Mouse (Mus musculus): ENCODE data around the gene Inafm2.
A peak's percentile ranks its signal among the peaks of the same experiment; 100 is the strongest.

The Inafm2 gene

DNA sequence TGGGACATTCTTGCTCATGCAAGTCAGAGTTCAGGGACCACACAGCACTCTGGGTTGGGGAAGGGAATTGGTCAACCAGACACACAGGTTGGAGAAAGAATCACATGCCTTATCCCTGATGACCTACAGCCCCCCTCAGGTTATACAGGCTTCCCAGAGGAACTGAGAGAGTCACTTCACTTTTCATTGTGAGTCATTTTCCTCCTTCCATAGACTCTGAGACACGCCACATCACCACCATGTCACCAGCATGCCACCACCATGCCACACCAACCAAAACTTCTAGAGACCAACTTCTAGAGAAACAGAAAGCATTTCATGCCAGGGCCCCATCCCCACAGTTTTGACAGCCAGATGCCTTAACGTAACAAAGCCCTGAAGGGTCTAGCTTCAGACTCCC is 18.7 kb upstream of the Inafm2 start:
- peak in 1 of 2 experiments; percentile 4 for DNase-seq

DNA sequence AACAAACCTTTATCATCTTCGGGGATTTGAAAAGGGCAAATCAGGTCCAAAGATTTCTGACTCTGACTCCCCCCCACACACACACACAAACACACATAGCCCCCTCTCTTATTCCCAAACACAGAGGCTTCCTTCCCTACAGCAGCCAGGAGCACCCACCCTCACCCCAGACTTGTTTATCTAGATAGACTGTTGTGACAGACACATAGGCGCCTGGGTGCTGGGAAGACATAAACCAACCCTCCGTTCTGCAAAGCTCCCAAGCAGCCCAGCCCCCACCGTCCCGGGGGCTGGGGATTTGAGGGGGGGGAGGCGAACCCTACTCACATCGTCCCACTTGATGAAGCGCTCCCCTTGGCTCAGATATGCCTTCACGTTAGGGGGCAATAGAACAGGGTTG is 17.6 kb upstream of the Inafm2 start:
- DNase-seq: peak in 1 of 2 experiments; percentile 24

DNA sequence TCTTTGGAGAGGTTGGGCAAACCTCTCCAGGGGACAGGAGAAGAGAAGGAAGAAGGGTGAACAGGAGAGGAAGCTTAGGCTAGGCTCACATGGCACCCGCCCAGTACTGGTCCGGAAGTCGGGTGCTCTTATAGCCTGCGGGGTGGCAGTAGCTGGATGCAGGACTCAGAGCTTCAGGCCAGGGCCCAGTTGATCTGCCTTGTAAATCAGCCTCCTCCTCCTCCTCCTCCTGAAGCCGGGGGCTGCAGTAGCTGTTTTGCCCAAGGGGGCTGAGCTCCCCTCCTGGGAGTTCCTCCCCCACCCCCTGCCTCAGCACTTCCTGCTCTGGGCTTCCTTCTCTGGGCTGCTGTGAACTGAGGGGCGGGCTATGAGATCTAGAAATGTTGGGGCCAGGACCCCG is 17.2 kb upstream of the Inafm2 start, which contains the start of gene Plcb2:
Gene Plcb2 (minus strand): TSS at position 102 of the 400 bp plus-strand sequence.
- peak in 1 of 2 experiments; percentile 52 for DNase-seq

DNA sequence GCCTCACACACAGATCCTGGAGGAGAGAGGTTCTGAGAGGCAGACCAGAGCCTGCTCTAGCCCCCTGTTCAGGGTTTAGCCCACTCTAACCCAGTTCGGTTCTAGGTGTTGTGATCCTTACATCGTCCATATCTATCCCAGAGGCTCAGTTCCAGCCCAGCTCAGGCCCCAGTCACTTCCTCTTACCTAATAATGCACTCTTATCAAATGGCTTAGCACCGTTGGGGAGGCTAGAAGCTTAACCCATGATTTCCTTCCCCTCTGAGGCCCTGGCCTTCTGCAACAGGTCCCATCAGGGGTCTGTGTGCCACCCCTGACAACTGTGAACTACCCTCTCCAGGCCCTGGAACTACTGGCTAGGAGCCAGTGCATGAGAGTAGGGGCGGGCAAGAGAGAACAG is 16.4 kb upstream of the Inafm2 start:
- DNase-seq: peak in 1 of 2 experiments; percentile 6

DNA sequence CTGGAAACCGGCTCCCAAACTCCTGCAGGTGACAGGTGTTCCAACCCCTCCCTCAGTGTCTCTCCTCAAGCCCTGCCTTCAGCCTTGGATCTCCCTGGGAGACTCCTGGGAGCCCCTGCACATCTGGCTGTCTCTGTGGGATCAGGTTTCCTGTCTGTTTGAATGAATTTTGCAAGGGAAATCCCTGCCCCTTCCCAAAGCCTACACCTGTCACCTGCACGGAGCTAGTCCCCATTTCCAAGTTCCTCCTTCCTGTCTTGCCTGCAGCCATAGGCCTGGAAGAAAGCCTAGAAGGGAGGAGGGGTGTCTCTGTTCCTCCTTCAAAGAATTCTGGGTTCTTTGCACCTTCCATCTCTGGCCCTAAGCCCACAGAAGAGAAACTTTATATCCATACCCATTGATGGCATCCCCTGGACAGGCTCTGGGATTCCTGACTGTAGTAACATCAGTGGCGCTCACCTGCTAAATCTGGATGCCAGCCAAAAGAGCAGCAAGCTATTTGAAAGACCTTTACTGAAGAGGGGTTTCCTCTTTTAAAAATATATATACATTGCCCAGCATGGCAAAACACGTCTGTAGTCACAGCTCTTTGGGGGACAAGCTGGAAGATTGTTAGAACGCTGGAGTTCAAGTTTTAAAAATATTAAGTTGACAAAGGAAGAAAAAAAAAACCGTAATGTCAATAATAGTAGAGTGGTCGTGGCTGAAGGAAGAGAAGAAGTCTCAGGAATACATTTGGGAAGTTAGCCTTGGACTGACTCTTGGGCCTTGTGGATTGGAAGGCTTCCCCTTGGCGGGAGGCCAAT is 15.5 kb upstream of the Inafm2 start:
- peak in 1 of 2 experiments; percentile 2 for DNase-seq

DNA sequence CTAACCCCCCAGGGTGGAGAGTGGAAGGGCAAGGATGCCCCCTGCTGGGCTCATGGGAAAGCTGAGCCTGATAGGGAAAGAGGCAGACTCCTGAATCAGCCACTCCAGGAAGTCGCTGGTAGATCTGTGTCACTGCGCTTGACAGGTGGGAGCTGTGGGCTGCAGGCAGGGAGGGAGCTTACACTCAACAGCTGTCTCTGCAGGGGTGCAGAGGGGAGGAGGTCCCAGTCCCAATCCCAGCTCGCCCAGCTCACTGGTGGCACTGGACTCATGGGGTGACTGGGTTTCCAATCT is 15.0 kb upstream of the Inafm2 start:
- peak; percentile 70 to 81 for DNase-seq

DNA sequence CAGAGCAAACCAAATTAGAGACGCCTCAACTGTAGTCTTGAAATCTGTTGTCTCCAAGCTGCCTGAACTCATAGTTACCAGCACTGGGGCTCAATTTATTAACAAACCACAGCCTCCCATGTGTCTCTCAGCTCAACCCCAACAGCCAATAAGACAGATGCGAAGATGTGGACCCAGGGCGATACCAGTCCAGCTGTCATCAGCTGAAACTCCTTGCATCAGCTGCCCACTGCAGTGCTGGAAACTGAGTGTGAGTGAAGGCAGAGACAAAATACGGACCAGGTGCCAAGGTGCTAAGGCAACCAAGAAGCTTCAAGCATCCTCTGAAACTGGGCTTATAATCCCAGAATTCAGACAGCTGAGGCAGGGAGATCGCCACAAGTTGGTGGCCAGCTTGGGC is 13.6 kb upstream of the Inafm2 start:
- peak in 1 of 2 experiments; percentile 1 for DNase-seq

DNA sequence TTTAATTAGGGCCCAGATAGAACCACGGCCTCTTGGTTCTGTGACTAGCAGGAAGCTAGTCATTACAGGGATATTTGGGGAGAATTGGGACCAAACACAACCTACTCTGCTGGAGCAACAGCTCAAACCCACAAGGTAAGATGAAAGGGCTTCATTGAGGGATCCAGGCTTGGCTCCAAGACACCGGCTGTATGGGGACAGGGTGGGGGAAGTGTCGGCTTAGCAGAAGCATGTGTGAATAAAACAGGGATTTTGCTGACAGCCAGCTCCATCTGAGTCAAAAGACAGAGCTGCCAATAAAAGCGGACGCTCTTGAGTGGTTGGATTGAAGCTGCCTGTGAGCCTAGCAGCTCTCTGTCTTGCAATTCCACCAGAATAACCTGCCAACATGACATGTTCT is 12.2 kb upstream of the Inafm2 start:
- DNase-seq: no peak

DNA sequence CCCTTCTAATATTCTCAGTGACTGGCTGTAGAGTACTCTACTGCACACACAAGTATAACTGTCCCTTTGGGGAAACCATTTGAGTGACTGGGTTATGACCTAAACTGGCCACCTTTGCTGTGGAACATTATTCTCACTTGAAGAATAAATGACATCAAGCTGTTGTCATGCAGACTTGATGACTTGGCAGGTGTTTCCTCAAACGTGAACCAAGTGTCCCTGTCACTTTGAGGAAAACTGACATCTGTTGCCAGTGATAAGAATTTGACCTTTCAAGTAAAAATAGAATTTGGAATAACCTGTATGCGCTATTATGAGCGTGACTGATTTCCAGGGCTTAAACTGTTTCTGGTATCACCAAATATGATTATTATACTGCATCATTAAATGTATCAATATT is 5.2 kb upstream of the Inafm2 start:
- DNase-seq: no peak

DNA sequence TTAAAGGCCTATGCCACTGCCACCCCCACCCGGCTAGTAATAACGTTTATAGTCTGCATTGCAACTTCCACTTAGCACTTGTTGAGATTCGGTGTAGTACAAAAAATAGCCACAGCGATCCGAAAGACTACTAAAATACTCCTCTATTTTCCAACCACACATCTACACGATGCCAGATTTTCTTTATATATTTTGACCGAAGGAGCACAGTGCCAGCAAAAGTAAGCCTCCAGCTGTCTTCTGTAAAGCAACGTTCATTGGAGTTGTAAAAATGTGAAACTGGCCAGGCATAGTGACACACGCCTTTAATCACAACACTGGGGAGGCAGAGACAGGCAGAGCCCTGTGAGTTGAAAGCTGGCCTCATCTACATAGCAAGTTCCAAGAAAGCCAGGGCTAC is 4.4 kb upstream of the Inafm2 start:
- no peak for DNase-seq

DNA sequence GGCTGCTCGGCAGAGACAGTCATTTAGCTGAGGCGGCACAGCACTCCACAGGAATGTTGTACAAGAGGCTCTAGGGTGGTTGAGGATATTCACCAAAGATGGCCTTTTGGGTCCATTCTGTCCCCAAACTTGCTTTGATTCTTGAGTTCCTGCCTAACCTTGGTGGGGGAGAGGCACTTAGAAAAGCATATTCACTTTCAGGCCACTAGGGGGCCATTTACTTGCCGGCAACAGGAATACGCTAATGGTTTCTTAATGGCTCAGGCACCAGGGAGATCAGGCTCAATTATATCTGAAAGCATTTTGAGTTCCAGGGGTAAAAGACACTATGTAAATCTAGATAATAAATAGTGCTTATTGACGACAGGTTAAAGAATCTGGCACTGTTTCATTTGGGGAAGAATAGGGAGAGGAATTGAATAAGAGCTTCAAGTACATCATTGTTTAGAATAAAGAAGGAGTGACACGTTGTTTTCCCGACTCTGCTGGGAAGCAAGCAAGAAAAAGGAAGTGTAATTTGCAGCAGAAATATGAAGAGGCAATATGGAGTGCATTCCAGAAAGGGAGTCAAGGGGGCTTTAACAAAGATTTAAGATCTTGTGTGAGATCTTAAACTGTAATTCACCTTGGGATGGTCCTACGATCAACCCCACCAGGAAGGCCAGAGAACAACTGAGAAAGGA is 2.2 kb upstream of the Inafm2 start:
- DNase-seq: peak; percentile 31 to 61

DNA sequence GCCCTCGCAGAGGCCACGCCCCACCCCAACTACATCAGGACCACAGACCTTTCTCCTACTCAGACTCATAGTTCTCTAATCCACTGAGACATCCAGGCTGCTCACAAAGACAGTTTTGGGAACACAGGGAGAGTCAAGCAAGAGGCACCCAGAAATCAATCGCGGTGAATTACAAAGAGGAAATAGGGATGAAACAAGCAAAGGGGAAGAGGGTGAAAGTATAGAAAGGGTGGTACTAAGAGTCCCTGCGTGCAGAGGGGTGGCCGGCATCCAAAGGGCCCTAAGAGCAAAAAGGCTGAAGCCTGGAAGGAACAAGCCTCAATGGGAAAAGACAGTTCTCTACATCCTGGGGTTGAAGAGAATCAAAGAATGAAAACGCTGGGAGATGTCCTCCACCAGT is 937 bp upstream of the Inafm2 start:
- no peak for DNase-seq

DNA sequence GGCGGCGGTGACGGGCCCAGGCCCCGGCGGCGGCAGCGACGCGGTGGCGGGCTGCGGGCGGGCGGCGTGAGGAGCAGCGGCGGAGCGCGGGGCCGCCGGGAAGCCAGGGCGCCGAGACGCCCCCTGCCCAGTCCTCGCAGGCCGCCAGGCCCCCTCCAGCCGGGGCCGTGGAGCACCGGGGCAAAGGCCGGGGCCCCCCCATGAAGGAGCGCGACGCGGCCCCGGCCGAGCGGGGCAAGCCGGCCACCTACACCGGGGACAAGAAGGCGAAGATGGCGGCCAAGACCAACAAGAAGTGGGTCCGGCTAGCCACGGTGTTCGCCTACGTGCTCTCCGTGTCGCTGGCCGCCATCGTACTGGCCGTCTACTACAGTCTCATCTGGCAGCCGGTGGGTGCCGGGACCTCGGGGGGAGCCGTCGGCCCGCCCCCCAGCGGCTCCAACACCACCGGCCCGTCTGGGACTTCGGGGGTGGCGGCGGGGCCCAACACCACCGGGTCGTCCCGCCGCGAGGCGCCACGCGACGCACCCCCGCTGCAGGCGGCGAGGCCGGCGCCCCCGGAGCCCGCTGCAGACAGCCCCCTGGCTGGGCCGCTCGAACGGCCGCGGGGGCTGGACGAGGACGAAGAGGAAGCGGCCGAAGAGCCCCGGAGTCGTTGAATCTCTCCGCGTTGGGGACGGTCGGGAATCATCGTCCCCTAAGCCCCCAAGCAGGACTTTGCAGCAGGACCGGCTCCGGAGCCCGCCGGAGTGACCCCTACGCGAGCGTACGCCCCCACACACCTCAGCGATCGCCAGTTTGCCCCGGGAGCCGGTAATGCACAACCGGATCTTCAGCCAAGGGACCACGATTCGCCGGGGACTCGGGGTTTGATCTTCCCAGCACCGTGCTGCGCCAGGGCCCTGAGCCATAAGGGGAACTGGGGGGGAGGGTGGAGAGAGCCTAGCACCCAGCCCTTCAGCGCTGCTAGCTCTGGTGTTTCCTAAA is 650 bp downstream of the Inafm2 start:
- no peak for DNase-seq

DNA sequence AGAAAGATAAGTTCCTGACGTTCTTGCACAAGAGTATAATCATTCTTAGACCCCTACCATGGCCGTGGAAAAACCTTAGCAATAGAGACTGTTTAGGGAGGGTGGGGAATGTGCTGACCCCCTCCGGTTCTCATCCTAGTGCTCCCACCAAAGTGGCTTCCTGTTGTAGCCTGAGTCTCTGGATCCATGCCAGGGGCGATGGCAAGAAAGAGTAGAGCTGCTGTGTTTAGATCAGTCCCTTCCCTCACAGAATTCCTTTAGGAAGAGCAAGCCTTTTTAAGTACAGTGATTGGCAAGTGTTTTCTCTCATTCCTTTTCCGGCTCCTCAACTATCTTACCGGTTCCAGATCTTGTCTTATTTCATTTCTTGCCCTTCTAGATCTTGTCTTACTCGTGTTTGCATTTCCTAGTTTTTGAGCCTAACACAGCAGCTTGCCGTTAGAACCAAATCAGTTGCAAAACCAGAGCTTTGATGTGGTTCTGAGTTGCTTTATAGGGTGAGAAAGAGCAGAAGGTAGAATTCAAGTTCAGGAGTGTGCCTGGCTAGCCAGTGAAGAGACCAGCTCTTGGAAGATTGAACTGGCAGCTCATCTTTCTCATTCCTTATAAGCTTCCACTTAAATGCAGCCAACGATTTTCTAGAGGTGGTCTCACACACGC is 1.9 kb downstream of the Inafm2 start:
- peak in 1 of 2 experiments; percentile 69 for DNase-seq

DNA sequence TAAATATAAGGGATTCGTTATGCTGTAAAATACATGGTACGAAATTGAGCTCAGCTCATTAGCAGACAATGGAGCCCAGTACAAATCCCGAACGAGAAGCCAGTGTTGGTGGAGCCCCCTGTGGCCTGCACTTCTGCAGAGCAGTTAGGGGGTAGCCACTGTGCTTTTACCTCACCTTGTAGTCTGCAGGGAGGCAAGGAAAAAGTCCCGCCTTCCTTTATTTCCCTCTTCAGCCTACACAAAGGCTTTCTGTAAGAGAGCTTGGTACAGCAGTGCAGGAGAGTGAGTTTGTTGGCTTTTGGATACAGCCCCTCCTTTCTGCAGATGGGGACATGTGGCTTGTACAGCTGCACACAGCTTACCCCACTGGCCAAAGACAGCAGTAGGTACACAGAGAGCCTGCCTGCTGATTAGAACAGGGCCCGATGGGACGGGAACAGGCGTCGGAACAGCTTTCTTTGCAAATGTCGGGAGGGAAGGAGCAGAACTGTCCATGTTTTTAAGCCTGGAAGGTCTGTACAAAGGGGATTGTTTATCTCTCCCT is 3.9 kb downstream of the Inafm2 start:
- no peak for DNase-seq

DNA sequence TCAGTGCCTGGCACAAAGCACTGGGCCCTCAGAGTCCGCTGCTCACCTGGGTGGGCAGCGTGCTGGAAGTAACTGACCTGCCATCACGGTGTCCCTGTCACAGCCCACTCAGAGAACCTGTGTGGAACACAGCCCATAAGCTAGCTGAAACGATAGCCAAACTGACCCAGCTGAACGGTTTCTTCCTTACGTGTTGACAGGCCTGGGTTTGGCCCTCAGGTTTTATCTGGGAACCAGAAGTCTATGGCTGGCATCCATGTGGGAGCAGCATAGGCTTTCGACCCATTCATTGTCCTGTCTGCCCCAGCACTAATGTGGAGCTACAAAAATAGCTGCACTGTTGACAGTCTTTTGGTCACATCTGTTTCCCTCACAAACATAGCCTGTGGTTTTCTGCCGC is 4.9 kb downstream of the Inafm2 start:
- no peak for DNase-seq

DNA sequence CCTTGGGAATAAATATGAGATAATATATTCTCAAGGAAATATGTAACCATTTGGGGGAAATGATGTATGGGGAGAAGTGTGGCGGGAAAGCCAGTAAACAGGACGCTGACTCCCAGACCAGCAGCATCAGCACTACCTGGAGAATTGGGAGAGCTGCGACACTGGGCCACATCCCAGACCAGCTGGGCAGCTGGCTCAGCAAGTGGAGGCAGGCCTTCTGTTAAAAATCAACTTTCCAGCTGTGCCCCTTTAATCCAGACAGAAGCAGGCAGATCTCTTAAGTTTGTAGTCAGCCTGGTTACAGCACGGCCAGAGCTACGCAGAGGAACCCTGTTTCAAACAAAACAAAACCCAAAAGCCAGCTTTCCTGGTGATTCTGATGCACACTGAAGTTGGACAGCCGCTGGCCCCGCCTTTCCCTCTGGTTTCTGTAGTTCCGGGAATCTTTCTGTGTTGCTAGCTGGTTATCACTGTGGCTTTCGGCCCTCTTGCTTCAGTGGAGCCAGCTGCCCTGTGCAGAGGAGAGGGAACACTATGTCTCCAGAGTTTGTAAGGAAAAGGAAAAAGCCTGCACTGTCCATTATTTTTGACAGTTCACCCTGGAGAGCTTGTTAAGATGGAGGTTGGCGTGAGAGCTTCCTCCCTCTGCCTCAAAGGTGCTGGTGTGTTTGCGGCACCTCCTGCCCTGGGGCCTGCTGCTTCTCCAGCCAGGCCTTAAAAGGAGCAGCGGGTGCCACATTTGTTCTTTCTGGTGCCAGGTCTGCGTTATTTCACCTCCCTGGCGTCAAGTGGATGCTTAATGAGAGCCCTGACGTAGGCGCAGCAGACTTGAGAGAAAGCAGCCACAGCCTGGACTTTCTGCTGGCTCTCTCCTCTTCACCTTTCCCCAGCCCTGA is 6.6 kb downstream of the Inafm2 start:
- DNase-seq: peak in 1 of 2 experiments; percentile 65

DNA sequence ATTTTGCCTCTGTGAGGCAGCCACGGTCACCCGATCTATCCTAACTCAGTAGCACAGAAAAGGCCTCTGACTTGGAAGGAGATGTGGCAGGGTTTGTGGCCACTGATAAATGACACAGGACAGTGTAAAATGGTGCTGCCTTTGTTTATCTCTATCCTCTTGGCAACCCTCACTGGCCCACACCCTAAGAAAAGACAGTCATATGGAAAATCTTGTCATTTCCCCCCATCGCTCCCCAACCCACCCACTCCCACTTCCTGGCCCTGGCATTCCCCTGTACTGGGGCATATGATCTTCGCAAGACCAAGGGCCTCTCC is 7.2 kb downstream of the Inafm2 start:
- no peak for DNase-seq

DNA sequence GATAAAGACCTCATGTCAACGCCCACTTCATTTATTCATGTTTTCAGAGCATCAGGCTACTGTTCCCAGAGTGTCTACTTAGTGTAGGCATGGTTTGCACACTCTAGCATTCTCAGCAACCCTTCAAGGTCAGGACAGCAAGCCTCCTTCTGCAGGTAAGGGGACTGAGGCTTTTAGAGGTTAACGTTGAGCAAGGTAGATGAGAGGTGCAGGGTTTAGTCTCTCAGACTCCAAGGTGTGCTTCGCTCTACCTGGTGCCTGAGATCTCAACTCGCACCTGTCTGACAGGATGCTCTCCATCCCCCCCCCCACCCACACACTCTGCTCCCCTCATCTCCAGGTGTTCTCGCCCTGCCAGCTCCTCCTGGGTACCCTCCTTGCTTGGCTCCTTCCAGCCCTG is 8.6 kb downstream of the Inafm2 start:
- DNase-seq: no peak

DNA sequence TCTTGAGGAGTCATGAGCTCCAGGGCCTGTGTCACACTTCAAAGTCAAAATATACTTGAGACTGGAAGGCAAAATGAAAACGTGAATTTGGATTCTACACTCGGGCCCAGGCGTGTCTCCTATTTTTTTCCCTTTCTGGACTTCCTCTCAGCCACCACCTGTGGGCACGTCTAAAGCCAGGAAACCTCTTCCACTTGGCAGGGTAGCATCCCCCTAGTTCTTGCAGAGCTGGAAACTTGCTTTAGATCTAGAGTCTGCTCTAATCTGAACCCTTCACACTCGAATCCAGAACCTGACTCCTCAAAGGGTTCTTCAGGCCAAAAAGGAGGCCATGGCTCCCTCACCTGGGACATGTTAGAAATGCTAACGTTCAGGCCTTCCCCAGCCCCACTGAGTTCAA is 9.8 kb downstream of the Inafm2 start:
- no peak for DNase-seq

DNA sequence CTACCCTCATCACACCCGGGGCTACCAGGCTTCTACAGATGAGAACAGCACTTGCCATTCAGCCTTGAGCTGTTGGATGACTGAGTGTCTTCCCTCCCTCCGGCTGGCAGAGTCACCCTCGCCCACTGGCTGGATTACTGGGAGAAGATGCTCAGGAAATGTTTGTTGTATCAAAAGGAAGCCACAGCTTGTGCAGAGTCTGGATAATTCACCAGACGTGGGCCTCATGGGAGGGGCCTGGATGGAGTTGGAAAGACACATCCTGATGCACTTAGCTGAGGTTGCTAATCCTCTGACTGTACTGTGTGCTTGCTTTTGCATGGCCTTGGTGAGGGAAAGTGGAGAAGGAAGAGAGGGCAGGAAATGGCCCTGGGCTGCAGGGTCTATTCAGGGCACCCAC is 10.5 kb downstream of the Inafm2 start:
- DNase-seq: no peak

DNA sequence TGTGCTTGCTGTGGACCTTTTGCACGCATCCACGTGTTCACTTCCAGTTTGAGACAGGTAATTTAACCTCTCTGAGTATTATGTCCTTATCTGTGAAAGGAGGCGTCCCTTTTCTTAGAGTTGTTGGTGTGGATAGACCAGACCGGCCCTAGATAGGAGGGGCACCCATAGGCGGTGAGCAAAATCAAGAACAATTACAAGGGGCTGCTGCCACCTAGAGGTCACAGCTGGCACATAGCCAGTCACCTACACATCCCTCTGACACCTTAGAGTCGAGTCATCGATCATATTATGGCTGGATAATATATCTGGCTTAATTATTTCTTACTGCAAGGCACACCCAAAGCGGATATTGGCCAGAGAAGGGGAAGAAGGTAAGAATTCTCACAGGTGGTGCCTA is 14.3 kb downstream of the Inafm2 start:
- peak; percentile 64 to 77 for DNase-seq

Measured in lung, adult 18-20 months (tissue).